Mouse (Mus musculus): Measurements from ENCODE around the gene Amotl1.
"Not testable (repeated sequence)": the region's sequence is repeated elsewhere in the genome, so short reads cannot be mapped to it uniquely, and the experiment has no call there.

Amotl1 gene

GRCm38 (mm10) chr9:14604363-14604762 lies 40.5 kb downstream of the Amotl1 start:
- DNase-seq (ENCODE audit: low spot score in 2 of 2) = no peak

GRCm38 (mm10) chr9:14603475-14603874 lies 41.4 kb downstream of the Amotl1 start:
- no peak for DNase-seq (ENCODE audit: low spot score in 2 of 2)

DNA sequence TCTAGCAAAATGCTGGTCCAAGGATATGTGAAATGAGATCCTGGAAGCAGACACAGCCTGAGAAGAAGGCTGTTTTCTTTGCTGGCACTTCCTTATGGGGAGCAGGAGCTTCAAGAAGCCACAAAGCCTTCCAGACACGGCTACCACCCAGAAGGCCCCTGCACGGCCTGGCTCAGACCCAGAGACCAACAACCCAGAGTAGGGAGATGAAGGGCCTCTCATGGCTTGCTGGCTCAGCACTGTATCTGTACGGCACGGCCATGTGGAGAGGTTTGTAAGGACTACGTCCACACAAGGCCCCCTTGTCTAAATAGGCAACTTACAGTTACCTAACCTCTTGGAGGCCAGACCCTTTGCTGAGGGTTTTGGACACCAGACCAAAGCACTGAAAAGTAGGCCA lies 45.1 kb downstream of the Amotl1 start:
- no peak for DNase-seq (ENCODE audit: low spot score in 2 of 2)

DNA sequence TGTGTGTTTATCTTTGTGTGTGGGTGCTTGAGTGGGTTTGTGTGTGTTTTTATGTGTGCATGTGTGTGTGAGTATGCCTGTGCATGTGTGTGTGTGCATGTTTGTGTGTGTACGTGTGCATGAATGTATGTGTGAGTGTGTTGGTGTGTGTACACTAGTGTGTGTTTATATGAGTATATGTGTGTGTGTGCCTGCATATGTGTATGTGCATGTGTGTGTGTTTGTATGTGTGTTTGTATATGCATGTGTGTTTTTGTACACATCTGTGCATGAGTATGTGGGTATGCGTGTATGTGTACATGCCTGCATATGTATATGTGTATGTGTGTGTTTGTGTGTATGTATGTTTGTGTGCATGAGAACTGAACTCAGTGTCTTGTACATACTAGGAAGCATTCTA lies 46.7 kb downstream of the Amotl1 start:
- no peak for DNase-seq (ENCODE audit: low spot score in 2 of 2)

DNA sequence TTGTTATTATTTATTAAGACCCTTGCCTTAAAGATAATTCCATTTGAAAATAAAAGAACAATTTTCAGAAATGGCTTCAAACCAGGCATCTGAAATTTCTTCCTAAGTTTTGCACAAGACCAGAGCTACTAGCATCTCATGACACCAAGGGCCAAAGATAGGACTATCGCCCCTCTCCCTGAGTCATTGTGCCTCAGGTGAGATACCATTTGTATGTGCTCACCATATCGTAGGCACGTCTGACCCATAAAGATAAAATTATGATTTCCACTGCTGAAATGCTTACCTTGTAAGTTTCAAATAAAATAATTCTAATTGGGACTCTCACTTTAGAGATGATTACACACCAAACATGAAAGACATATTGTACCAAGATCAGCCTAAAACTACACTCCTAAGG lies 47.4 kb downstream of the Amotl1 start:
- no peak for DNase-seq (ENCODE audit: low spot score in 2 of 2)

DNA sequence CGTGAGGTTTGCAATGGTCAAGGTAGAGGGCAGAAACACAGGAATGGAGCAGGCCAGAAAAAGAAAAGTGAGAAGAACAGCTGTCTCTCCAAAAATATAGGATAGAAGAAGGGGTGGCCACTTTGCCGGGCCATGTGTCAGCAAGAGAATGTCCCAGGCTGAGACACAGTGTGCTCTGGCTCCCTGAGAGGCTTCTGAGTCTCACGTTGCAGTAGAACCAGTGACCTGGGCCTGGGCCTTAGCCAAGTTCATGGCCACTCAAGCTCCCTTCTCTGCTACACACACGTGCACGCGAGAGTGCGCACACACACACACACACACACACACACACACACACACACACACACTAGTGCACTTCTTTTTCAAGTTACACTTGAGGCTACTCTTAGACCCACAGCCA lies 48.0 kb downstream of the Amotl1 start:
- DNase-seq (ENCODE audit: low spot score in 2 of 2) = no peak

GRCm38 (mm10) chr9:14596427-14596826 lies 48.4 kb downstream of the Amotl1 start:
- peak; percentile 71 to 76 for DNase-seq (ENCODE audit: low spot score in 2 of 2)

DNA sequence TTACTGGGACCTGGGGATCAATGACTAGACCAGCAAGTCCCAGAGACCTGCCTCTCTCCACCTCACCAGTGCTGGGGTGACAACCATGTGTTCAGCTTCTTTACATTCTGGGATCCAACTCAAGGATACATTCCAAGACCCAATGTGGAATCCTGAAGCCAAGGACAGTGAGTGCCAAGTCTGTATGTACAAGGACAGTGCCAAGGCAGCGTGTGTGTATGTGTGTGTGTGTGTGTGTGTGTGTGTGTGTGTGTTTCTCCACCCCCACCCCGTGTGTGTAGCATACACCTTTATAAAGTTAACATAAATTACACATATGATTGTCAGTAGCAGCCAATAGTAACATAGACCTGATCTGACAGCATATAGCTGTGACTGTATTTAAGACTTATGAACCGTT lies 49.0 kb downstream of the Amotl1 start:
- DNase-seq (ENCODE audit: low spot score in 2 of 2) = no peak

DNA sequence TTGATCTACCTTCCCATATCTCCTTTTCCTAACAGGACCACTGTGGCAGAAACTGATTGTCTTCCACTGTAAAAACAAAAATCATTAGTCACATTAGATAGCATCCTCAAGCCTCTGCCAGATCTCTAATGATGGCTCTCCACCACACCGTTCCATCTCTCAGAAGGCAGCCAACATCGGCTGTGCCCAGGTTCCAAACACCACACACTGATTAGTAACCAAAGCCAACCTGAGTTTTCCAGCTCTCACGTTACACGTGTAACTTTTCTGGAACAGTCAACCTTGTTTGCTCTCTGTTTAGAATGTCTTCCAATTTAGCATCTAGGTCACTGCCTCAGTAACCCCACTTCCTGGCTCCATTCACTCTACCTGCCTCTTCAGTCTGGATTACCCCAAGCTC lies 51.0 kb downstream of the Amotl1 start:
- DNase-seq (ENCODE audit: low spot score in 2 of 2) = no peak

DNA sequence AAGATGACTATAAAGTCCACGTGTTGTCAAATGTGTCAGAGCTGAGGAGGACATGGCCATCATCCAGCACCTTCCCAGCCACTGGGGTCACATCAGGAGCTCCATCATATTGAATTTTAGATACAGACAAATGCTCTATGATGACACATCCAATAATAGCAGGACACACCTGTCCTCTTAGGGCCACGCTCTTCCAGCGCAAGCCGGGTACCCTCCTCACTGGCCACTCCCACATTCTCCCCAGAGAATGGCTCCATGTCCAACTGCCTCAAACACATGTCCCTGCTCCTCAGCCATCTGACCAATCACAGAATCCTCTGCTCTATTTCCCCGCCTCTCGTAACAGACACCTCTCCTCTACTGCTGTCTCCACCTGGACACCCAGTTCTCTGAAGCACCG lies 54.2 kb downstream of the Amotl1 start:
- no peak for DNase-seq (ENCODE audit: low spot score in 2 of 2)

DNA sequence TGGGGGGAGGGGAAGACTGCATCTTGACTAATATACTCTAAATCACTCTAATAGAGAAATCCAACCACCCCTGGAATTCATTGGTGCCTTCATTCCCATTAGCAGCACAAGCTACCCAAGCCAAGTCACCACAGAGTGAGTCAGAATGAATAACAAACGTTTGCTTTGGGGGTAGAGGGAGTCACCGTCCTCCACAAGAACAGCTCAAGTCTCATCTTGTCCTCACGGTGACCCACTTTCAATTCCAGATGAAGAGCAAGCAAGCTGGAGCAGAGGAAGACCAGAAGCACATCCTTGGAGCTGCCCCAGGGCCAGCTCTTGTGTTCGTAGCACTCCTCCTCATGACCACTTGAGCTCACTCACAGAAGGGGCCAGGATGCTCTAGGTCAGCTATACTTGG lies 56.2 kb downstream of the Amotl1 start:
- no peak for DNase-seq (ENCODE audit: low spot score in 2 of 2)

GRCm38 (mm10) chr9:14585702-14586101 lies 59.2 kb downstream of the Amotl1 start:
- no peak for DNase-seq (ENCODE audit: low spot score in 2 of 2)

DNA sequence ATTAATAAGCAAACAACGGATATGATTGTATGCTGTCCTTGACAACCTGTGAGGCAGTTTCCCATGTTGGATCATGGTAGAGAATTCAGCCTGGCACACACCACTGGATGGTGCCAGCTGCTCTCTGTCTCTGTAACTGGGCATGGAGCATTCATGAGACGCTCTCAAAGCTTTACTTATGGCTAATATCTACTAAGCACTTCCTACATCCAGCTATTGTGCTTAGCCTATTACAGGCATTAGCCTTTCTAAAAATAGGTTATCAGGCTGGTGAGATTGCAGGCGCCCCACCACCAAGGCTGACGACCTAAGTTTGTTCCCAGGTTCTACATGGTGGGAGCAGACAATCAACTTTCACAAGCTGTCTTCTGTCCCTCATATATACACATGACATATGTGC lies 65.9 kb downstream of the Amotl1 start:
- DNase-seq (ENCODE audit: low spot score in 2 of 2) = no peak

DNA sequence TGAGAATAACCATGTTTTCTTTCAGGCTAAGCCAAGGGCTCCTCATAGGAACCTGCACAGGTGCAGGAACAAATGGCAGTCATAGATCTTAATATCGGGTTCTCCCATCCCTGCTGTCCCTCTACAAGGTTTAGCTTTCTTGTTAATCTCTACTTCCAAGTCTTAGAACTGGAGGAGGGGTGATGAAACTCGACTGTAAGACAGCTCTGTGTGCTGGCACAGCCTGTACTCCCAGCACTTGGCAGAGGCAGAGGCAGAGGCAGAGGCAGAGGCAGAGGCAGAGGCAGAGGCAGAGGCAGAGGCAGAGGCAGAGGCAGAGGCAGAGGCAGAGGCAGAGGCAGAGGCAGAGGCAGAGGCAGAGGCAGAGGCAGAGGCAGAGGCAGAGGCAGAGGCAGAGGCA lies 68.5 kb downstream of the Amotl1 start:
- not testable (repeated sequence) for DNase-seq (ENCODE audit: low spot score in 2 of 2)

DNA sequence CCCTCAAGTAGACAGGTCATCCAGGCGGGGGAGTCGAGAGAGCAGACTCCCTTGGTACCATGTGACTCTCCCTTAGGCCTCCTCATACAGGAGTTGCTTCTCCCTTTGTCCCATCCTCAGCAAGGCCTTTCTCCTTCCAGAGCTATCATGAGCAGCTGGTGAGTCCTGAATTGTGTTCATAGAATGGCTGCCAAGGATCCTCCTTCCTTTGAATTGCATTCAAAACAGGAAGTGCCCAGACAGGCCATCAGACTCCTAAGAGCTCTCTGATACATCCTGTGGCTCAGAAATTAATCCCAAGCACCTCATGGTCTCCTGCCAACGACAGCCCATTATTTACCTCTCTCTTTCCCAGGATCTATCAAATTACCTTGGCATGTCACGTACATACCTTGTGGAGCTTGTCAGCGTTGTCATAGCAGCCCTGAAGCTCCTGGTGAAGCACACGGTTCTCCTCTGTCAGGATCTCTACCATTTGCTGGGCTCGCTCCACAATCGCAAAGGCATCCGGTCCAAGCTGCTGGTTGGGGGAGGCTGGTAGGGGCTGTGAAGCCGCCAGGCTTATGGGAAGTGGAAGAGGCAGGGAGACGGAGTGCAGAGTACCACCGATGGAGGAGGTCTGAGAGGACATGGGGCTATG lies 70.0 kb downstream of the Amotl1 start:
- DNase-seq (ENCODE audit: low spot score in 2 of 2) = no peak

DNA sequence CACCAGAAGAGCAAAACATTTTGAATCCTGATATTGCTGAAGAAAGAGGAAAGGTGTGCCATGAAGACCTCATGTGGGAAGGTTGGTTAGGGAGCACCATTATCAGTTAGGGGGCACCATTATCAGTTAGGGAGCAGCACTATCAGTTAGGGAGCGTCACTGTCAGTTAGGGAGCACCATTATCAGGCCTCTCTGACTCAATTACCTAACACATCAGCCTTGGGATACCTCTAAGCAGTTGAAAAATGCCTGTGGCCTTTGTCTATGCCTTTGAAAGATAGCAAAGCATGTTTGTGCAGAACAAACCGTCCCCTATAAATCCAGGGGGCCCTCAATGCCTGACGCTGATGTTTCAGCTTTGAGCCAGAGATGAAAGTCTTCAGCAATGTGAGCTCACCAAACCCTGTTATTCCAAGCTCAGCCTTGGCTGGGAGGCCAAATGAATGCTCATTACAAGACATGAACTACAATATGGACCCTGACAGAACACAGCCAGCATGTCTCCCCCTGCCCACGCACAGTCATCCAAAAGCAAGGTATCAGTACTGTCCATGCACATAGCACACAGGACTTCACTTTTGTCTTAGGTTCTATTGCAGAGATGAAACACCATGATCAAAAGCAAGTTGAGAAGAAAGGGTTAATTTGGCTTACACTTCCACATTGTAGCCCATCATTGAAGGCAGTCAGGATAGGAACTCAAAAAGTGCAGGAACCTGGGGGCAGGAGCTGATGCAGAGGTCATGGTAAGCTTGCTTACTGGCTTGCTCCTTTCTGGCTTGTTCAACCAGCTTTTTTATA lies 75.5 kb downstream of the Amotl1 start:
- DNase-seq (ENCODE audit: low spot score in 2 of 2) = no peak

DNA sequence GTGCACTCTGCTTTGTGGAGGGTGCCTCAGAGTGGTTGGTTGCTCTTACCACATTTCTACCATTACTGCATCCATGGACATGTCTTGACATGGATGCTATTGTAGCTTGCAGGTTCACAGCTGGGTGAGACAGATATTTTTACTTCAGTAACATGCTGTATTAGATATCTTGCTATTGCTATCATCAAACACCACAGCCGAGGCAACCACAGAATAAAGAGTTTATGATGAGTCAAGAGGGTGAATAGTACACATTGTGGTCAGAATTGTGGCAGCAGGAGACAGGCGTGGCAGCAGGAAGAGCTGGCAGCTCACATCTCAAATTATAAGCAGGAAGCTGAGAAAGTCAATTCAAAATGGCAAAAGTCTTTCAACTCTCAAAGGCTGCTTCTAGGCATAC lies 76.4 kb downstream of the Amotl1 start:
- no peak for DNase-seq (ENCODE audit: low spot score in 2 of 2)

DNA sequence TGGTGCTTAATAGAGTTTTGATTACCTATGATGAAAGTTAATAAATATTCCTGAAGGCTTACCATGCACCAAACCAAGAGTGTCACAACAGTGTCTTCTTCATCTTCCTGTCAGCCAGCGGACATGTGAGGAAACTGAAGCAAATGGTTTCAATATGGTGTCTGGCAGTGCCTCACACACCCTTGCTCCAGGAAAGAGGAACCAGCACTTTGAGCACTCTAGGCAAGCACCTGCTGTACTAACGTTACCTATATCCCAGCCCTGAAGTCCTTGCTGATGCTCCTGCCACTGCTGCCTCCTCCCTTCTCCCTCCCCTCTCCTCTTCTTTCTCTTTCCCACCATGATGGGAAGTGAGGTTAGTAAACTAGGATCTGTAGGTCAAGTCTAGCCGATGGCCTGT lies 80.4 kb downstream of the Amotl1 start:
- no peak for DNase-seq (ENCODE audit: low spot score in 2 of 2)

DNA sequence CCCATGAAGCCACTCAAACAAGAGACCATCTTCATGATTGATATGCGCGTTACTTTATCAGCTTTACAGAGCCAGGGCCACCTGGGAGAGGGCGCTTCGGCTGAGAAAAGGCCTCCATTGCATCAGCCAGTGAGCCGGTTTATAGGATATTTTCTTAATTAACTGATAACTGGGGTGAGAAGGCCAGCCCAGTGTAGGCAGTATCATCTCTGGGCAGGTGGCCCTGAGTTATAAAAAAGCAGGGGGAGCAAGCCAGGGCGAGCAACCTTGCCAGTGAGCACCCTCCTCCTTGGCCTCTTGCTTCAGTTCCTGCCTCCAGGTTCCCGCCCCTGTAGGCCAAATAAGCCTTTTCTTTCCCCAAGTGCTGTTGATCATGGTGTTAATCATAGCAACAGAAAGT lies 81.5 kb downstream of the Amotl1 start:
- no peak for DNase-seq (ENCODE audit: low spot score in 2 of 2)

DNA sequence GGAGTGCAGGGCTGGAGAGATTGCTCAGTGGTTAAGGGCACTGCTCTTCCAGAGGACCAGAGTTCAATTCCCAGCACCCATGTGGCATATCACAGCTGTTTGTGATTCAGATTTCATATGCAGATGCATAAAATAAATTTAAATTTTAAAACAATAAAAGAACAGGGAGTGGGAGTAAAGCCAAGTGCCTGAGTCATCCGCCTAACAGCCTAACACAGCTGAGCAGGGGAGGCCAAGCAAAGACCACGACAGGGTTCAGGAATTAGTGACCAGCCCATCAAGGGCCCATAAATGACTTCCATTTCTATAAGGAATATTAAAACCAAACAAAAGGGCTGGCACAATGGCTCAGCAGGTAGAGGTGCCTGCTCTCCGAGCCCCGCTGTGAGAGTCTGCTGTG lies 84.3 kb downstream of the Amotl1 start:
- no peak for DNase-seq (ENCODE audit: low spot score in 2 of 2)

DNA sequence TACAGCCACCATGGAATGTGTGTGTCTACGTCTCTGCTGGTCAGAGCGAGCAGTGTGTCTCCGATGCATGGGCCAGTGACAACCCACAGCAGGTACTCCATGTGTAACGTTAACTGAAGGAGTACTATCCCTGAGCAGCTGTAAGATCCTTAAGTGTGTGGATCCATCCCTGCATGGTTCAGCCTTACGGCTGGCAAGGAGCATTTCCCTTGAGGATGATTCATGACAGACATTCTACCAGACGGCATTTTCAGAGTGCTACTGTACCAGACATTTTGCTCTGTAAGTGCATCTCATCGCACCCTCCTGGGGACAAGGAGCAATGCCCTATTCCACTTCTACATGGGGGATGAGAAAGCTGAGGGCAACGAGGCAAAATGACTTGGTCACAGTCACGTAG lies 84.9 kb downstream of the Amotl1 start:
- peak in 1 of 2 experiments; percentile 10 for DNase-seq (ENCODE audit: low spot score in 2 of 2)

DNA sequence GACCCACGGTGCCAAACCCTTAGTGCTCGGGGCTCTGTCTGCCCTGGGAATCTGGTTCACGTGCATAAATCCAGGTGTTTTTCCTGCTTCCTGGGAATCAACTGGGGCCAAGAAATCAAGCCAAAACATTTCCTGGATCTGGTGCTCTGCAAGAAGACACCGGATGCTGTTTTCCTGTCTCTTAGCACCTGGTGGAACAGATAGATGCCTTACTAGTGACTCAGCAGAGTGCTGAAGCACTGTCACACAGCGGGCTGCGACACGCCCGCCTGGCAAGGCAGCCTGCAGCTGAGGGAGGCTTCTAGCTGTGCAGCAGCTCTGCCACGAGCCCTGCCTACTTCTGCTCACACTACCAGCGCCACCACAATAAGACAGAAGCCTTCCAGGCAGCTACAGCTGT lies 85.4 kb downstream of the Amotl1 start:
- peak; percentile 62 to 66 for DNase-seq (ENCODE audit: low spot score in 2 of 2)

DNA sequence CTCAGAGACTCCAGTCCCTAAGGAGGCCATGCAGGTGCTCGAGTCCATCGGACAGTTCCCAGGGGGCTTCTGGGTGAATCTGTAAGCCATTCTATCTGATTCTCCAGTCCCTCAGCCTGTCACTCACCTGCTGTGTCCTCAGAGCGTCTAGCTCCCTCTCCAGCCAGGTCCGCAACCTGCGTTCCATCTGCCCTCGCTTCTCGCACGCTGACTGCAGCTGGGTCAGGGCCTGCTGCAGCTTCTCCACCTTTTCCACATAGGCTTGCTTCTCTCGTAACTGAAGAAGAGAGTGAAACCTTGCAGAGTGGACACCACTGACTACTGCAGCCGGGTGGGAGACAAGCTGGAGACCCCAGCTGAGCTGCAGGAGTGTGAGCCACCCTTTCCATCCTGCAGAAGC lies 86.5 kb downstream of the Amotl1 start:
- DNase-seq (ENCODE audit: low spot score in 2 of 2) = no peak

GRCm38 (mm10) chr9:14548366-14548761 lies 96.5 kb downstream of the Amotl1 start:
- no peak for DNase-seq (ENCODE audit: low spot score in 2 of 2)
